Mouse (Mus musculus) embryonic facial prominence, embryonic 12.5 days (tissue): ENCODE results near the gene Sympk. TPM values are rescaled to one million over a fixed set of nuclear protein-coding genes. Genes with fewer than 3 reads are reported as not detected.

Experiments used
- ATAC-seq: fragments of 200-750 bp; cut with Nextera tagmentation; 2 replicates; pipeline ENCODE4 v1.8.0; 2017; ENCODE audit not compliant: insufficient number of reproducible peaks, insufficient read depth, low FRiP score, low TSS enrichment
- H3K27ac ChIP-seq: fragments of 300-500 bp; sonication (generic); 2 replicates; pipeline ENCODE4 v1.5.1; 2016; ENCODE audit warnings: mild to moderate bottlenecking
- H3K27me3 ChIP-seq: fragments of 300-500 bp; sonication (generic); 2 replicates; pipeline ENCODE4 v1.6.1; 2016; ENCODE audit warnings: mild to moderate bottlenecking, moderate library complexity
- H3K36me3 ChIP-seq: fragments of 300-500 bp; sonication (generic); 2 replicates; pipeline ENCODE4 v1.6.1; 2016; ENCODE audit warnings: mild to moderate bottlenecking
- H3K4me1 ChIP-seq: fragments of 300-500 bp; sonication (generic); 2 replicates; pipeline ENCODE4 v1.6.1; 2016
- H3K4me2 ChIP-seq: fragments of 300-500 bp; sonication (generic); replicated peaks from 2 replicates; pipeline ENCODE4 v1.6.1; 2016; ENCODE audit warnings: mild to moderate bottlenecking, moderate library complexity
- H3K4me3 ChIP-seq: fragments of 300-500 bp; sonication (generic); 2 replicates; pipeline ENCODE4 v1.5.1; 2016; ENCODE audit warnings: mild to moderate bottlenecking
- H3K9ac ChIP-seq: fragments of 300-500 bp; sonication (generic); 2 replicates; pipeline ENCODE4 v1.6.1; 2016; ENCODE audit warnings: mild to moderate bottlenecking, moderate library complexity
- H3K9me3 ChIP-seq: fragments of 300-500 bp; sonication (generic); 2 replicates; pipeline ENCODE4 v1.6.1; 2016; ENCODE audit warnings: mild to moderate bottlenecking, moderate library complexity
- WGBS: fragments of 180-500 bp; shearing (Covaris S2); methylation state at CpG from one replicate; pipeline ENCODE4 v1.1.7; 2016; 5-methylcytosine and 5-hydroxymethylcytosine counted together
- polyA plus RNA-seq: library from polyadenylated mRNA; unstranded; fragments of >200 nt; fragmentation: Nextera tagmentation; extraction: Ambion mirVana; gene quantifications from 2 replicates; pipeline ENCODE4 v1.2.1, GENCODE M21; 2016

The Sympk gene
- polyA plus RNA-seq, 1 experiment from 2014 or later, result 51.8 TPM

- no peaks in the 10 kb centered on the region for H3K9me3 ChIP-seq
- 0 out of 2 replicates have a peak, but pooled peaks cover under 1% of the 10 kb centered on the region for H3K27me3 ChIP-seq
- H3K9ac ChIP-seq, result no peak overlapping the region; the same call in 1 of the 2 replicates
- H3K4me1 ChIP-seq, result peaks cover 8% of the 10 kb centered on the region
- H3K4me3 ChIP-seq, result no peak overlapping the region
- no peak for ATAC-seq
- 40% methylated on average over 9 of the region's 9 CpGs for WGBS
- no peak overlapping the region for H3K27ac ChIP-seq
- H3K4me2 ChIP-seq, result no peak overlapping the region
- H3K36me3 ChIP-seq, result 0 out of 2 replicates have a peak, but pooled peaks cover 11% of the 10 kb centered on the region
Measured at GRCm38 (mm10) chr7:18998835-18999234, 25.3 kb upstream of the Sympk start.

- Histone ChIP-seq H3K4me1 (peaks cover 18% of the 10 kb centered on the region), H3K9me3 (no peaks in the 10 kb centered on the region), H3K27ac (0 out of 2 replicates have a peak overlapping the region, but pooled peaks have one; percentile 30), H3K4me2 (peak overlapping the region; percentile 52), H3K4me3 (peak overlapping the region; percentile 32), H3K36me3 (peaks cover 18% of the 10 kb centered on the region), H3K9ac (peak overlapping the region; percentile 56), H3K27me3 (no peaks in the 10 kb centered on the region)
- no peak for ATAC-seq
- 44% methylated on average over 10 of the region's 10 CpGs for WGBS
Measured at GRCm38 (mm10) chr7:19000421-19000820, 23.8 kb upstream of the Sympk start.

- 28% methylated on average over 18 of the region's 18 CpGs for WGBS
- Histone ChIP-seq H3K4me2 (peak overlapping the region; percentile 52), H3K27ac (no peak overlapping the region), H3K9ac (peak overlapping the region; percentile 56), H3K9me3 (no peaks in the 10 kb centered on the region), H3K36me3 (peaks cover 25% of the 10 kb centered on the region), H3K4me3 (peak overlapping the region; percentile 32), H3K27me3 (no peaks in the 10 kb centered on the region), H3K4me1 (peaks cover 26% of the 10 kb centered on the region)
- ATAC-seq, result no peak
Measured at GRCm38 (mm10) chr7:19001066-19001806, 22.9 kb upstream of the Sympk start.

DNA sequence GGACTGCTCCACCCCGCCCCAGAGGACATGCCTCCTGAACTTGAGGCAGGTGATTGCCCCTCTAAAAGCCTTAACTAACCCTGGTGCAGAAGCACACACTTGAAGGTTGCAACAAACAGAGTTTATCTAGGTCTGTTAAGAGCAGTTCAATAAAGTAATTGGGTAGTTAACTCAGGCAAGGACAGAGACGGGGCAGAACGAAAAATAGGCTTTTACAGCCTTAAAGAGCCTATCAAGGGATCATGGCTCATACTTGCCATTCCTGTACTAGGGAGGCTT, 22.4 kb upstream of the Sympk start:
- no peak for ATAC-seq
- 77% methylated on average over 3 of the region's 3 CpGs for WGBS
- H3K4me2 ChIP-seq, result 0 out of 2 replicates have a peak overlapping the region, but pooled peaks have one; percentile 52
- H3K9me3 ChIP-seq, result no peaks in the 10 kb centered on the region
- H3K36me3 ChIP-seq, result peaks cover 23% of the 10 kb centered on the region
- 0 out of 2 replicates have a peak overlapping the region, but pooled peaks have one; percentile 36 for H3K4me3 ChIP-seq
- no peak overlapping the region for H3K9ac ChIP-seq
- H3K27me3 ChIP-seq, result no peaks in the 10 kb centered on the region
- peak overlapping the region; percentile 70 for H3K27ac ChIP-seq
- H3K4me1 ChIP-seq, result peaks cover 31% of the 10 kb centered on the region

- Histone ChIP-seq H3K4me1 (peaks cover 35% of the 10 kb centered on the region), H3K4me2 (peak overlapping the region; percentile 57), H3K4me3 (peak overlapping the region; percentile 36), H3K9ac (peak overlapping the region; percentile 66), H3K9me3 (no peaks in the 10 kb centered on the region), H3K27ac (peak overlapping the region; percentile 70), H3K36me3 (peaks cover 26% of the 10 kb centered on the region), H3K27me3 (no peaks in the 10 kb centered on the region)
- ATAC-seq, result no peak
- 37% methylated on average over 4 of the region's 4 CpGs for WGBS
Measured at GRCm38 (mm10) chr7:19002115-19002514, 22.1 kb upstream of the Sympk start.

GRCm38 (mm10) chr7:19002848-19003498, 21.2 kb upstream of the Sympk start:
- H3K4me3 ChIP-seq, result peak overlapping the region; percentile 36
- H3K4me2 ChIP-seq, result peak overlapping the region; percentile 57
- H3K27ac ChIP-seq, result peak overlapping the region; percentile 70
- peak; percentile 26; the same call in 1 of the 2 replicates for ATAC-seq
- H3K36me3 ChIP-seq, result peaks cover 29% of the 10 kb centered on the region
- 1% methylated on average over 17 of the region's 17 CpGs for WGBS
- H3K9me3 ChIP-seq, result no peaks in the 10 kb centered on the region
- H3K27me3 ChIP-seq, result no peaks in the 10 kb centered on the region
- peak overlapping the region; percentile 66 for H3K9ac ChIP-seq
- peaks cover 41% of the 10 kb centered on the region for H3K4me1 ChIP-seq

- peak within 1 kb of the TSS; percentile 99 for H3K4me2 ChIP-seq
- peak; percentile 22 for ATAC-seq
- H3K9me3 ChIP-seq, result no peaks in the 10 kb centered on the region
- H3K36me3 ChIP-seq, result peaks cover 31% of the 10 kb centered on the region
- peak within 1 kb of the TSS; percentile 96 for H3K27ac ChIP-seq
- peak within 1 kb of the TSS; percentile 93 for H3K9ac ChIP-seq
- H3K4me3 ChIP-seq, result peak within 1 kb of the TSS; percentile 95
- H3K4me1 ChIP-seq, result peaks cover 41% of the 10 kb centered on the region
- WGBS, result under 1% methylated on average over 68 of the region's 90 CpGs
- H3K27me3 ChIP-seq, result no peaks in the 10 kb centered on the region
Measured at GRCm38 (mm10) chr7:19003902-19004630, 20.1 kb upstream of the Sympk start, which contains the start of gene Irf2bp1. Gene Irf2bp1 (plus strand): TSS chr7:19004044.

DNA sequence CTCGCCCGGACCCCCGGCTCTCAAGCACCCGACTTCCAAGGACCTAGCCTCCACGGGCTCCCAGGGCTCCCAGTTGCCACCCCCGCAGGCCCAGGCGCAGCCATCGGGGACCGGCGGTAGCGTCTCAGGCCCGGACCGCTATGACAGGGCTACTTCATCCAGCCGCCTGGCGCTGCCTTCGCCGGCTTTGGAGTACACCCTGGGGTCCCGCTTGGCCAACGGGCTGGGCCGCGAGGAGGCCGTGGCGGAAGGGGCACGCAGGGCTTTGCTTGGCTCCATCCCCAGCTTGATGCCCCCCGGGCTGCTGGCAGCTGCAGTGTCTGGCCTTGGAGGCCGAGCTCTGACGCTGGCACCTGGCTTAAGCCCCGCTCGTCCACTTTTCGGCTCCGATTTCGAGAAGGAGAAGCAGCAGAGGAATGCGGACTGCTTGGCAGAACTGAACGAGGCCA, 19.5 kb upstream of the Sympk start:
- Histone ChIP-seq H3K4me3 (peak overlapping the region; percentile 95), H3K9me3 (no peaks in the 10 kb centered on the region), H3K4me2 (peak overlapping the region; percentile 99), H3K4me1 (peaks cover 41% of the 10 kb centered on the region), H3K27me3 (no peaks in the 10 kb centered on the region), H3K36me3 (peaks cover 31% of the 10 kb centered on the region), H3K27ac (peak overlapping the region; percentile 96), H3K9ac (peak overlapping the region; percentile 93)
- no peak for ATAC-seq
- WGBS, result 5% methylated on average over 34 of the region's 34 CpGs

GRCm38 (mm10) chr7:19005417-19006121, 18.6 kb upstream of the Sympk start:
- H3K9ac ChIP-seq, result peak overlapping the region; percentile 93

DNA sequence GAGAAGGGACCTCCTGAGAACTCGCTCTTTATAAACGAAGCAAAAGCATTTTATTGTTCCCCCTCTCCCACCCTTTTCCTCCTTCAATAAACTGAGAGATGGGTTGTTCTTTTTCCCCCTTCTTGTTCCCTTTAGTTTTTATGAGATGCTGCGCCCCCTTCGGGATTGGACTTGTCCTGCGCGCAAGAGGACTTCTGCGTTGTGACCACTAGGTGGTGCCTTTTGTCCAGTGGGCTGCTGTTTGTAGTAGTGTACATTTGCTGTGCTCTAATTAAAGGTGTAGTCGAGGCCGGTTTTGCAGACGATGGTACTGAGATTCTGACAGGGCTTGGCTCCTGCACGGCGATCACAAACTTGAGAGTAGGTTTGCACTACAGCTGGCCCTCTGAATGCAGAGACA, 17.7 kb upstream of the Sympk start:
- 11% methylated on average over 12 of the region's 12 CpGs for WGBS
- ATAC-seq, result no peak
- H3K9ac ChIP-seq, result no peak overlapping the region

More at GRCm38 (mm10) chr7:19005417-19006121, 18.6 kb upstream of the Sympk start:
- Histone ChIP-seq H3K4me3 (peak overlapping the region; percentile 95), H3K36me3 (peaks cover 31% of the 10 kb centered on the region), H3K4me1 (peaks cover 38% of the 10 kb centered on the region), H3K9me3 (no peaks in the 10 kb centered on the region), H3K27ac (no peak overlapping the region), H3K27me3 (no peaks in the 10 kb centered on the region), H3K4me2 (peak overlapping the region; percentile 99)
- 81% methylated on average over 34 of the region's 34 CpGs for WGBS
- no peak for ATAC-seq

More for the DNA sequence above, 17.7 kb upstream of the Sympk start:
- Histone ChIP-seq H3K9me3 (no peaks in the 10 kb centered on the region), H3K36me3 (peaks cover 31% of the 10 kb centered on the region), H3K4me3 (0 out of 2 replicates have a peak overlapping the region, but pooled peaks have one; percentile 3), H3K4me2 (peak overlapping the region; percentile 99), H3K27me3 (no peaks in the 10 kb centered on the region), H3K27ac (no peak overlapping the region), H3K4me1 (peaks cover 40% of the 10 kb centered on the region)
